Mouse (Mus musculus) monocyte, adult 5-6 weeks (primary cell): ENCODE results near the gene Pcbp3. TPM values are rescaled to one million over a fixed set of nuclear protein-coding genes. Genes with fewer than 3 reads are reported as not detected.

Source experiments
- ATAC-seq: fragments of 153-309, 156-312 bp; replicated peaks from 2 replicates; pipeline ENCODE4 v1.8.0; 2017; ENCODE audit warnings: mild to moderate bottlenecking; ENCODE audit not compliant: low TSS enrichment, insufficient number of reproducible peaks, severe bottlenecking, poor library complexity, low FRiP score
- total RNA-seq: library from RNA; stranded (forward); fragments of 200-1000, 200-491, 200-594 nt; gene quantifications from 3 replicates; pipeline ENCODE4 v1.2.3, GENCODE M21; 2017

Pcbp3 gene
- total RNA-seq, 1 experiment from 2014 or later, result 2.6 TPM

DNA sequence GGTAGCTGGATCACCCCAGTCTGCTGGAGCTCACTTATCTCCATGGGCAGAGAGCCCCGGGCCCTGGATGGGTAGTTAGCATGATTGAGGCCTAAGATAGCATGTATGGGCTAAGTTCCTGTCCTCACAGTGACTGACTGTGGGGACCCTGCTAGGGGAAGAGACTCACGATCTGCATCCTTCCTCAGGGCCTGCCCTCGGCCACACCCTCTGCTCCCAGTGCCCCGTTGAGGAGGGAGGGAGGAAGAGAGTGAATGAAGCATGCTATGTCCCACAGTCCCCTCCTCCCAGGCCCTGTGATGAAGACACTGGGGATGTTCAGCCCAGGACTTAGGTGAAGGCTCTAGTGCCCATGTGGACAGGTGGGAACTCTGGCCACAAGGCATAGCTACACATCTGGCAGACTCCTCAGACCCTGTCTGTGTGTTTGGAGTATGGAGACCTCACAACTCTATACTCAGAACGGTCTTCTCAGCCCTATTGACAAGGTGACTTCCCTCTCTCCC, 237.4 kb downstream of the Pcbp3 start:
- ATAC-seq, result no peak

DNA sequence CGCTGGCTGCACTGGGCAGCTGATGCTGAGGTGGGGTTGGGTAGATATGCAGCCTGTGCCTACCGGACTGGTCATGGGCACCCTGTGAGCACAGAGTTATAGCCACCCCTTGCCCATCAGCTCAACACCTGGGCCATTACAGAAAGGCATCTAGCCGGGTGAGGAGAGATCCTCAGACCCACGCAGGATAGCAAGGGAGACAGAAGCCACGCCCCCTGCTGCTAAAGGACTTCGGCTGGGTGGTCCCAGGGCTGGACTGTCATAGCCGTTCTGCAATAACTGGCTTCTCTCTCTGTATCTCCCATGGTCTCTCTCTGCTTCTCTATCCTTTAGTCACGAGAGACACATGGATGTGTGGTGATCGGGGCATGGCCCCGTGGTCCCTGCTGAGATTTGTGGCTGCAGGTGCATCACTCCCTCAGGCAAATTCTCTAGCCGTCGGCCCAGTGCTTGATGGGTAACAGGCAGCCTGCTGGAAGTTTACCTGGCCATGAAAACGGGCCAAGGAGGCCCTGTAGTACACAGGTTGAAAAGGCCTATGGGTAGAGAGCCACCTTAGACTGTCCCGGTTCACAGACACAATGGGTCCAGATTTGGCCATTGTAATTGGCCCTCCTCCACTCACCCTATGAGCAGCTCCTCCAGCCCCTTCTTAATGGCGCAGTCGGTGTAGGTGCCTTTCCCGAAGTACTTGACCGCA, 238.8 kb downstream of the Pcbp3 start:
- no peak for ATAC-seq

DNA sequence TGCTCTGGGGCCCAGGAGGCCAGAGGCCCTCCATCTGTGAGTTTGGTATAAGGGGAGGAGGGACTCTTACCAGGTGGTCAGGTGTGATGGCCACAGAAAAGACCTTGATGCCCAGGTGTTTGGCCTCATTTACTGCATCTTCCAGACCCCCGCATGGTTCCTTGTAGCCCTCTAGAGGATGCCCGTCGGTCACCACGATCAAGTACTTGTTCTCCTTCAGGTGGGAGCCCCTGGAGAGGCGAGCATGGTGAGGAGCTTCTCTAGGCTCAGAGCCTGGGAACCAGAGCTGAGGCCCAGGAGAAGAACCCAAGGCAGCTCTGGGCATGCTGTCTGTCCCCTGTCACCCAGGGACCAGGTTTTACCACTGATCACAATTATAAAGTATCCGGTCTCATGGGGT, 239.9 kb downstream of the Pcbp3 start:
- no peak for ATAC-seq

DNA sequence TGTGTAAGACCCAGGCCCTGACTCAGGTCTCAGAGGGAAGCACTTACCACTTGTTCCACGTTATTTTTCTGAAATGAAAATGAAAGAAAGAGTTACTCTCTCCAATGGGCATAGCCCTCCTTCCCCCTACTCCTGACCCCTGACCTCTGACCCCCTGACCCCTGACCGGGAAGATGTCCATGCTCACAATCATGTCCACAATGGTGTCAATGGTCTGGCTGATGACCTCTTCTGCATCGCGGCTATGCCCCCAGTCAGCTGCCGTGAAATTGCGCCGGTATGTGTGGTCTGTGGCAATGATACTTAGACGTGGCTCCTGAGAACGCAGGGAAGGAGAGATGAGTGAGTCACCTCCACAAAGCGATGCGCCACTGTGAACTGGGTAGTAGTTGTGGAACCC, 240.5 kb downstream of the Pcbp3 start:
- no peak for ATAC-seq

DNA sequence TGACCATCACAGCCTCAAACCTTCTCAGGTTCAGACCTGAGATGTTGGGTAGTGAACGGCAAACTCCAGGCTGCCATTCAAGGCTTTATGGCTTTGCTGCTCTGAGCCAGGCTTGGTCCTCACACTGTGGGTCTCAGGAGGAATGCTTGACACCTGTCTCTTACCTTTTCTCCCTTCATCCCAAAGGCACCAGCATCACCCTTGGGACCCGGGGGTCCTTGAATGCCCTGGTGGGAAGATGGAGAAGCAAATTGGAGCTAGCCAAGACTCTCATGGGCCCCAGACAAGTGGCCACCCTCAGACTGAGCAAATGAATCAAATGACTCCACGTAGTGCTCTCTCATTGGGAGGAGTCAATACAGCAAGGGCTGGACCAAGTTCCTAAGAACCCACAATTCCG, 244.1 kb downstream of the Pcbp3 start:
- no peak for ATAC-seq

DNA sequence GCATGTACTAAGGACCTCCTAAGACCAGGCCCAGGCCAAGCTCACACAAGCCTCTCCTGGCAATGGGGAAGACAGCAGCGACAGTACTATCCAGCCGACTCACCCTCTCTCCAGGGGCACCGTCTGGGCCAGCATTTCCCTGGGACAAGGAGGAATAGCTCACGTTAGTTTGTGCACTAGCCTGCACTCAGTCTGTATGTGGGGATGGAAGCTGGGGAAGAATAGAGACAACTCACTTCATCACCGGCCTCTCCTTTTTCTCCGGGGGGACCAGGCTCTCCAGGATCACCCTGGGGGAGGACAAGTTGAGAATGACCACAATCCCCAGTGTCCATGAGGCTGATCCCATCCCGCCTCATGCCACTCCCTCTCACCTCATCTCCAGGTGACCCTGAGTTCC, 244.7 kb downstream of the Pcbp3 start:
- no peak for ATAC-seq

DNA sequence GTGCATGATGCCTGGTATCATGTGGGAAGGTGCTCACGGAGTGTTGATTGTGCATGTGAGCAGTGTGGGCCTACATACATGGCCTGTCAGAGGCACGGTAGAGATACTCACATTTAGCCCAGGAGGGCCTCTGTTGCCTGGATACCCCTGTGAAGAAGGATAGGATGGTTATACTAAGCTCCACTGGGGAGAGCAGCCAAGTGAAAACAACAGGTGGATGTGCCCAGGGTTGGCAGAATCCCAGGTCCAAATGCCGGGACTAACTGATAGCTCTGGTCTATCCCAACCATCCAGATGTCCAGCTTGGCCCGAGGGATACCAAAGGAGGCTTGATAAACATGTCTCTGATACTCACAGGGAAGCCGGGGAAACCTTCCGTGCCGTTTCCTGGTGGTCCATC, 247.4 kb downstream of the Pcbp3 start:
- ATAC-seq, result no peak

DNA sequence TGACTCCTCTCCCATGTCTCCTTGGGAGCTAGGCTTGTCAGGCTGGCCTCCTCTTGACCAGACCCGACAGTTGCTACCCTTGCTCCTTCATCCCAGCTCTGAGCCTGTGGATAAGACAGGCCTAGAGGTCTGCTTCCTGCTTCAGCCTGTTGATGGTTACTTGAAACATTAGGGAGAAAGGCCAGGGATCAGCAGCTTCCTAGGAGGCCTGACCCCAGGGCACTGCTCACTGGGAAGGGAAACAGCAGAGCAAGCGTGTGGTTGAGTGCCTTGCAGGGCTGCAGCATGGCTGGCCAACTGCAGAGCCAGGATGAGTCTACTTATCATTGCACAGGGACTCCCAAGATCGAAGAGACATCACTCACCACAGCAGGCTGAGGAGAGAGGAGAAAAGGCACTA, 249.2 kb downstream of the Pcbp3 start:
- no peak for ATAC-seq

Other genes with a start within 250 kb of the Pcbp3 start
- gene Col6a1, start 235.7 kb downstream of the Pcbp3 start, total RNA-seq, result not detected in 3 replicates
- 0.38 to 5.1 TPM (median 1.5 TPM) in 3 replicates for gene Slc19a1, start 70.4 kb upstream of the Pcbp3 start, total RNA-seq
- gene Col18a1, start 204.7 kb upstream of the Pcbp3 start, total RNA-seq, result not detected in 3 replicates